Mouse (Mus musculus) adrenal gland, postnatal 4 days (tissue): ENCODE data around the gene Gm20388. TPM values are rescaled to one million over a fixed set of nuclear protein-coding genes. Genes with fewer than 3 reads are reported as not detected.
"Not testable (repeated sequence)": the region's sequence is repeated elsewhere in the genome, so short reads cannot be mapped to it uniquely, and the experiment has no call there.

Experiments
- DNase-seq, 2 experiments: peaks; one replicate each; pipeline ENCODE4 v3.0.0; 2021 to 2022; ENCODE audit warnings: low spot score in 2 of 2, mixed read lengths in 2 of 2
- total RNA-seq, 2 experiments: library from RNA; stranded (reverse); gene quantifications; 2 replicates each; pipeline ENCODE4 v1.2.3; 2021

Gm20388 gene
- total RNA-seq, 2 experiments from 2014 or later = 8.8 TPM; not detected in 1

GRCm38 (mm10) chr8:120787631-120788030 is 877.0 kb downstream of the Gm20388 start:
- DNase-seq = no peak

DNA sequence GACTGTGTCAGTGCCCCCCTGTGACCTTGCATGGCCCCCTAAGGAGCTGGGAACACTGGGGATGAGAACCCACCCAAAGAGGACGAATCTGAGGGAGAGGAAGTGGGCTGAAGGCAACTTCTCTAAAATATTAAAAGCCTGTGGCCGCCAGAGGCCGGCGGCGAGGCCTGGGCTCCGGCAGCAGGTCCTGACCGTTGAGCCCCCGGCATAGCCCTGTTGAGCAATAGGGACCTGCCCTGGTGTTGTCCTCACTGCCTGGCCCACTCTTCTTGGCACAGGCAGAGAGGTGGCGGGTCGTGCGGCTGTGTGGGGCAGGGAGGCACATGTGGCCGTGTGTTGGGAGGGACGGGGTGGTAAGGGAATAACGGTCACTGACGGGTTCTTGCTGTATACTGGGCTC is 882.1 kb downstream of the Gm20388 start:
- no peak for DNase-seq

DNA sequence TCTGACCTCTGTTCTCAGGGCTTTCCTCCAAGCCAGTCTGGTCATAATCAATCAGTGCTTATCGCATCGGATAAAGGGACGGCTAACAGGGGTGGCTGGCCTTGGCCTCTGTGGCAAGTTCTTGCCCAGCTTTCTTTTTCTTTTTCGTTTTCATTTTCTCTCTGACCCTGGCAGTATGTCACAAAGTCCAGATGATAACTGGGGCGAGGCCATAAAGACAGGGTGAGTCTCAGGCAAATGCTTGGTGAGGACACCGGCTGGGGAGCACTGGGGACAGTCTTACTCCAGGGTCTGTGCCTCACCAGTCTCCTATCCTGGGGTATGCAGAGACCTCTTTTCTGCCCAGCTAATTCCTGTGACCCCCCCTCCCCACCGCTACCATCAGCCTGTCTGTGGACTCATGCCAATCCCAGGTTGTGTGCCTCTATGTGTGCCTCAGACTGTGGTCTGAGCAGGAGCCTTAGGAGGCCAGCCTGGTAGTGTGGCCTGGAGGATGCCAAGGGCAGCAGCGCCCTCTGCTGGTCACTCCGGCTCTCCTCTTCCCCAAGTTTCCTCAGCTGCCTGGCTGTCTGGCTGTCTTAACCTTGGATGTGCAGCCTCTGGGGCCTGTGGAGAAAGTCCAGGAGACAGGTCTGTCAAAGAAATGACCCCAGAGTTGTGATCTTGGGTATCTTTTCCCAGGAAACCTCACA is 885.4 kb downstream of the Gm20388 start:
- peak; percentile 62 to 66 for DNase-seq

DNA sequence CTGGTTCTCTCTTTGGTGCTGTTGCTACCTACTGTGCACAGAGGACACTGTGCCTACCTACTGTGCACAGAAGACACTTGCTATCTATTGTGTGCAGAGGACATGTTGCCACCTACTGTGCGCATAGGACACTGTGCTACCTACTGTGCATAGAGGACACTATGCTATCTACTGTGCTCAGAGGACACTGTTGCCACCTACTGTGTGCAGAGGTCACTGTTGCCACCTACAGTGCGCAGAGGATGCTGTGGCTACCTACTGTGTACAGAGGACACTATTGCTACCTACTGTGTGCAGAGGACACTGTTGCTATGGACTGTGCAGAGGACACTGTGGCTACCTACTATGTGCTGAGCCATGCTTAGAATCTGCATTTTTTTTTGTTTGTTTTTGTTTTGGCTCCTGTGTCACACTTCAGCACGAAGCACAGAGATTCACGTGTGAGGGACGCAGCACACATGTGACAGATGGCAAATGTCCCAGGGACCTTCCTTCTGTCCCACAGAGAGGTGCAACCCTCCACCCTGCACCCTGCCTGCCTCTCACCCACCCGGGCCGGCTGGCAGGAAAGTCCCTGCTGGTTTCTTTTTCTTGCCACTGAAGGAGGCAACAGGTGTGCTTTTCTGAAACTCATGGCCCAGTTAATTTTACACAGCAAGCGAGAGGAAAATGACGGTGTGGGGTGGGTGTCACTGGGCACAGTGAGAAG is 886.5 kb downstream of the Gm20388 start:
- DNase-seq = no peak

GRCm38 (mm10) chr8:120800308-120800865 is 889.7 kb downstream of the Gm20388 start:
- DNase-seq = no peak

- DNase-seq = not testable (repeated sequence)
Observed at GRCm38 (mm10) chr8:120803661-120804375, 893.2 kb downstream of the Gm20388 start.

DNA sequence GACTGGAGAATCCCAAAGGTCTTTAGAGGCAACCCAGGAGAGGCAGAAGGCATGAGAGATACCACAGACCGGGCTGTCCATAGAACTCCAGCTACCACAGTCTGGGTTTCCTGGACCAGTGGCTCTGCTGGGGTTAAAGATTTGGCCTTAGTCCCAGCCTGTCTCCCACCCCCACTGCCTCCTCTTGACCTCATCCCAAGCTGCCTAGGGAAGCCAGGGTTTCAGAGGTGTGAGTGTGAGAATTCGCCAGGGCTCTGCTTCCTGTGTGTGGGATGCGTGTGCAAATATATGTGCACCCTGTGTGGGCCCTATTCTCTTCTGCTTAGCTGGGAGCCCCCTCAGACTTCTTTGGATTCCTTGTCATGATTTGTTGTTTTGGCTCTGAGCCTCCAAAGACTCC is 894.1 kb downstream of the Gm20388 start:
- no peak for DNase-seq

DNA sequence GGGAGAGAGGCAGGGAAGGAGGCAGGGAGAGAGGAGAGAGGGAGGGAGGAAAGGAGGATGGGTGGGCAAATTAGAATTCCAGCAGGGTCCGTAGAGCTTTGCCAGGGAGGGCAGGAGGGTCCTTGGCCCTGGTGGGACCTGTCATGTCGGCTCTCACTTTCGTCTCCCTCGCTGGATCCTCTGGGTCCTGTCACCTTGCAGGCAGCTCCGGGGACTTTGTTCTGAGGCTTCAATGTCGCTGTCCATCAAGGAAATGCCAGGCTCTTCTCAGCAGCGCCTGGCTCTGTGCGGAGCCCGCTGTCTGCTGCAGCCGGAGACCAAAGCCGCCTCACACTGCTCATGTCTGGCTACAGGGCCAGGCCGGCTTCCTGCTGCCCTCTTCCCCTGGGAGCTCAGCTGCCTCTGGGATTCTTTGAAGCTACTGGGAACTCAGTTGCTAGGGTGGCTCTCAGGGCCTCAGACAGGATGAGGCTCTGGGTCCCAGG is 896.2 kb downstream of the Gm20388 start:
- no peak for DNase-seq

GRCm38 (mm10) chr8:120807719-120808118 is 897.1 kb downstream of the Gm20388 start:
- no peak for DNase-seq

DNA sequence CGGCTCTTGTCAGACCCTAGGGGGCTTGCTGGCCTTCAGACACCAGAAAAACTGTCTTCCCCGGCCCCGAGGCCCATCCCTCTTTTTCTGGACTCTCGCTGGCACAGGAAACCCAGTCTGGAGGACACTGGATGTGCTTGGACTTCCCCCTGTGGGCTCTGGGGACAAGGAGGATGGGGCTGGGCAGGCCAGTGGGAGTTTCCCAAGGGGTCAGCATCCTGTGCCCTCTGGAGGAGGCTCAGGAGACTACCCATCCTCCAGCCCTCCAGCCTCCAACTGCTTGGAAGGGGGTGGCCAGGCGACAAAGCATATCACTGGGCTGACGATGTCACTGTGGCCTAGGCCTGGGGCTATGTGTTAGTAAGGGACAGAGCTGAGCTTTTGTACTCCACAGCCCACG is 898.4 kb downstream of the Gm20388 start:
- DNase-seq = no peak

DNA sequence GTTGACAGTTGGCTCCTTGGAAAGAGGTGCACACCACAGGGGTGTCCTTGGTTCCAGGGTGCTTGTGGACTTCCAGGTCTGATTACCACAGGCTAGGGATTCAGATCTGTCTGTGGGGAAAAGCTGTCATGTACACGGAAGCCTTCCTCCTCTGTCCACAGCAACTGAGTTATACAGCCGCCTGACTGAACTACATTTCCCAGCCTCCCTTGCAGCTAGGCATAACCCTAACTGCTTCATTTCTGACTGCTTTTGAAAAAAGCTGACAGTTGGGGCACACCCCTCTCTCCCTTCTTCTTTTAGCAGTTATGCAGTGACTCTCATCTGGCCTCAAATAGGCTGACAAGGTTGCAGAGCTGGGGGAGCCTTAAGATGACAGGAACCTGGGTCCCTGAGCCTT is 901.3 kb downstream of the Gm20388 start:
- DNase-seq = no peak

GRCm38 (mm10) chr8:120813028-120813427 is 902.4 kb downstream of the Gm20388 start:
- no peak for DNase-seq

- no peak for DNase-seq
Observed at GRCm38 (mm10) chr8:120813839-120814238, 903.2 kb downstream of the Gm20388 start.

- DNase-seq = no peak
Observed at GRCm38 (mm10) chr8:120816371-120816770, 905.7 kb downstream of the Gm20388 start.

GRCm38 (mm10) chr8:120819906-120820305 is 909.3 kb downstream of the Gm20388 start:
- DNase-seq = no peak

DNA sequence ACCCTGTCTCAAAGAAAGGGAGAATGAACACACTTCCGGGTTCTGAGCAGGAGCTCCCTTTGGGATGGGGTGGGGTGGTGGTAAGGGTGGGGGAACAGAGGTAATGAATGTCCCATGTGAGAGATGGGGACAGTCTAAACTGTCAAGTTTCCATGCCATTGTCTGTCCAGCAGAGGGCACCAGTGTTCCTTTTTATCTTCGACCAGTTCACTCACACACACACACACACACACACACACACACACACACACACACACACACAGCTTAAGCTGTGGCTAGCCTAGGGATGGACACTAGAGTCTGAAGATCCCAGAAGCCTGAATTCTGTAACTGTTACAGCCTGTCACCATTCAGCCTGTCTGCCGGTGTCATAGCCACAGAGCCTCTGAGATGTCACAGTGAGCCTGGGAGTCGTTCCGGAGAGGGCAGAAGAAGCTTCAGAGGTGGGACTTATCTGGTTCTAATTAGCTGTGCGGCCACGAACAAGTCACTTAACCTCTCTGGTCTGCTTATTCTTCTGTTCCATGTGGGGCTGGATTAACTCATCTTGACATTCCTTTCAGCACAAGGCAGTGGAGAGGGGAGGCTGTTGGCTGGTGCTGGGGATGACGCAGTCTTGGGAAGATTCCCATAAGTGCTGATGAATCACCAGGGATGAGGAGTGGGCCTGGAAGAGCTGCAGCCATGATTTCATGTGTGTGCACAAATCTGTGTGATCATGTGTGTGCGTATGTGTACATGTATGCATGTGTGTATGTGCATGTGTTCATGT is 910.9 kb downstream of the Gm20388 start:
- peak; percentile 32 to 37 for DNase-seq

DNA sequence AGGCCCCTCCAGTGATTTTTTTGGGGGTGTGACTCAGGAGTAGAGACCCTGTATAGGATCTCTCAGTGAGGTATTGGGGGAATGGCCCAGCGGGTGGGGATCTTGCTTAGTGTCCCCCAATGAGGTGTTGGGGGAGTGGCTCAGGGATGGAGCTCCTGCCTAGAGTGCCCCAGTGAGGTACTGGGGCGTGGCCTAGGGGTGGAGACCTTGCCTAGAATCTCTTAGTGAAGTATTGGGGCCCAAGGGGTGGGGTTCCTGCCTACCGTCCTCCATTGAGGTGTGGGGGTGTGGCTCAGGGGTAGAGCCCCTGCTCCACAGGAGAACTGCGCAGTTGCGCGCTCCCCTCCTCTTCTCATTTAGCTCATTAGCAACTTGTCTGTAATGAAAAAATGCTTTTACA is 912.7 kb downstream of the Gm20388 start:
- no peak for DNase-seq

DNA sequence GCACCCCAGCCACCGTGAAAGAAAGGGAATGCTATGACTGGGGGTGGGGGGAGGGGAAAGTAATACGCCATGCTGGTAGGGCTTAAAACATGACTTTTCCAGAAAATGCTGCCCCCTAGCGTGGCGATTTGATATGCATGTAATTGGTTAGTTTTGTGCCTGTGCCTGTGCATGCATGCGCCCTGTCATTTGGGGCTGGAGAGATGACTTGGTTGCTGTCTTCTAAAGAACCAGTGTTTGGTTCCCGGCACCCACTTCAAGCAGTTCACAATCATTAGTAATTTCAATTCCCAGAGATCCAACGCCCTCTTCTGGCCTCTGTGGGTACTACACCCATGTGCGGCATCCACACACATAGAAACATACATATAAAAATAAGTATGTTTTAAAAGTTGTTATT is 913.2 kb downstream of the Gm20388 start:
- no peak for DNase-seq

- DNase-seq = no peak
Observed at GRCm38 (mm10) chr8:120824638-120825037, 914.0 kb downstream of the Gm20388 start.

DNA sequence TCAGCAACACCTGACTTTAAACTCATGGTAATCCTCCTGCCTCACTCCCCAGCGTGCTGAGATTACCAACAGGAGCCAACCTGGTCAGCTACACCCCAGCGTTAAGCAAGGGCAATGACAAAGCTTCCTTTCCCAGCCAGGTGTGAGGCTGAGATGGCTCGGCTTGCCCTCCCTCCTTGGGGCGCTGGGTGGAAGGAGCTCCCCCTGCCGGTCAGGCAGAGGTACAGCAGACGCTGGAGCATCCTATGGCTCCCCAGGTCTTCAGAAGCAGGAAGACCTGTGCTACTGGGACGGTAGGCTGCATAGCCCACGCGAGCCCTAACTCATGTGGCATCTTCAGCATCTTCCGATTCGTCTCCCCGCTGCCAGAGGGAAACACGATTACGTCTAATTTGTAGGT is 917.6 kb downstream of the Gm20388 start:
- no peak for DNase-seq

DNA sequence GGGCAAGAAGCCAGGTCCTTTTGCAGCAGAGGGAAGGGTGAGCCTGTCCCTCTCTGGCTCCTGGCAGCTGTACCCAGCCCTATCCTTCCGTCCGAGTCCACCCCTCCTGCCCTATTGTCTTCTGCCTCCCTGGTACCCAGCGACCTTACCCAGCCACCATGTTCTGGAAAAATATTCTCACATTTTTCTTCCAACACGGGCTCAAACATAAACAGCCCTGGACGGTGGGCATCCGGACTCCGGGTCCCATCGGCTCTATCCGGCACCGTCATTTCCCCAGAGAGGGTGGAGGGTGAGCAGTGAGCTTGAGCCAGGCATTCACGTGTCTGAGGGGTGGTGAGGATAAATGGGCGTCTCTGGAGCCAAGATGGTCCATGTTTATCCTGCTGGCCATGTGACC is 920.0 kb downstream of the Gm20388 start:
- DNase-seq = no peak
